10 mouse cellular contexts compared by ENCODE assay signal in the genomic region with DNA sequence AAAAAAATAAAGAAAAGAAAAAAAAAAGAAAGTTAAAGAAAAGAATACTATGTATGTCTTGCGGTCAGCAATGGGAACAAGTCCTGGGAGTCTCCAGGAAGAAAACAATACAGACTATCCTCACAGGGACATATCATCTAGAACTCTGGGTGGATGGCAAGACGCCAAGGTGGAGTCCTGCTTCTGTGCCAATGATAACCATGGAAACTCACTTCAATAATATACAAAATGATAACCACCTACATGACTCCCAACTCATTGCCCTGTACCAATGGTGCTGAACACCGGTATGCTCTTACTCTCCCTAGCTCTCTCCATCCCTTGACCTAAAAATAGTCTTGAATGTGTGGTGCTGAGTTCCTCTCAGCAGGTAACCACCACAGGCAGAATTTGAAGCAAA.
A peak's percentile ranks its signal among the peaks of the same experiment; 100 is the strongest.
DNase-seq lines count a peak whose midpoint lies in the region; ATAC-seq lines count a peak whose summit lies in the region.
"Had no signal": no experiment of that assay in that cellular context is flagged by ENCODE, and none has a peak within 500 bp of the region (broad histone marks: within the 10 kb centered on the region; RNA-seq: fewer than 3 reads in every experiment).

No protein-coding gene starts in this region.

- no peaks in the 10 kb centered on the region for H3K4me1 ChIP-seq in hindbrain, embryonic 14.5 days (replicated peaks; ENCODE audit: control insufficient read depth, insufficient read depth, low read length)

- no peak for ATAC-seq in hindbrain, embryonic 14.5 days (ENCODE audit: low FRiP score)

- no peak overlapping the region for H3K27ac ChIP-seq in hindbrain, embryonic 14.5 days
- H3K27ac ChIP-seq: liver, embryonic 14.5 days; neural tube, embryonic 12.5 days had no signal

- H3K9ac ChIP-seq in hindbrain, embryonic 14.5 days = no peak overlapping the region
- H3K9ac ChIP-seq: liver, embryonic 14.5 days; neural tube, embryonic 12.5 days had no signal

- no peaks in the 10 kb centered on the region for H3K36me3 ChIP-seq in hindbrain, embryonic 14.5 days (replicated peaks; ENCODE audit: control insufficient read depth, insufficient read depth)
- H3K36me3 ChIP-seq: neural tube, embryonic 12.5 days had no signal

- H3K4me3 ChIP-seq in hindbrain, embryonic 14.5 days (replicated peaks; ENCODE audit: low read length) = no peak overlapping the region
- H3K4me3 ChIP-seq: neural tube, embryonic 12.5 days had no signal

- H3K9me3 ChIP-seq in hindbrain, embryonic 14.5 days (ENCODE audit: control insufficient read depth, low read length) = no peaks in the 10 kb centered on the region
- H3K9me3 ChIP-seq: neural tube, embryonic 12.5 days had no signal

- DNase-seq in cerebellum, postnatal 10 days = peak; percentile 50 to 52
- no peak for DNase-seq in cerebellum, postnatal 4 days (ENCODE audit: low spot score in 2 of 2)
- peak; percentile 7 for DNase-seq in spleen, adult 12 weeks (ENCODE audit: low spot score)
- no peak for DNase-seq in spleen, adult 18-20 months
- DNase-seq in heart, postnatal 36 days = peak; percentile 42 to 46
- DNase-seq in hindbrain, embryonic 14.5 days (ENCODE audit: low spot score) = no peak
- no peak for DNase-seq in gastrocnemius, adult 18-20 months (ENCODE audit: low spot score)
- DNase-seq in retina, postnatal 1 day = no peak

- intact Hi-C loops in heart, postnatal 36 days (cut with DNase I) = loop anchor here (5.0 kb wide), 2 partner anchors 58 to 167 kb away; partner anchors contain the start of gene Tgfbr3

- no peaks in the 10 kb centered on the region for H3K27me3 ChIP-seq in hindbrain, embryonic 14.5 days (ENCODE audit: control insufficient read depth, insufficient read depth, low read length)
- H3K27me3 ChIP-seq: neural tube, embryonic 12.5 days had no signal

- 74% methylated on average over 3 of the region's 3 CpGs for WGBS in hindbrain, embryonic 14.5 days

- H3K4me2 ChIP-seq in hindbrain, embryonic 14.5 days (replicated peaks) = no peak overlapping the region
- H3K4me2 ChIP-seq: neural tube, embryonic 12.5 days had no signal

Comparison
In these comparisons a context has a peak if more than half of its experiments do, and no peak if none do; other contexts are left out.
1. DNase-seq: peak in cerebellum, postnatal 10 days (2 of 2), spleen, adult 12 weeks (single experiment) and heart, postnatal 36 days (2 of 2); none in cerebellum, postnatal 4 days (0 of 2), spleen, adult 18-20 months (0 of 2), hindbrain, embryonic 14.5 days (single experiment), gastrocnemius, adult 18-20 months (single experiment) and retina, postnatal 1 day (single experiment).